Mouse (Mus musculus): ENCODE measurements at regions not wholly inside any gene's neighbourhood (a gene's known extent, or its start where the extent isn't known, plus 50 kb on each side); places are given as distances from the start of the nearest gene placed in this dataset.

DNA sequence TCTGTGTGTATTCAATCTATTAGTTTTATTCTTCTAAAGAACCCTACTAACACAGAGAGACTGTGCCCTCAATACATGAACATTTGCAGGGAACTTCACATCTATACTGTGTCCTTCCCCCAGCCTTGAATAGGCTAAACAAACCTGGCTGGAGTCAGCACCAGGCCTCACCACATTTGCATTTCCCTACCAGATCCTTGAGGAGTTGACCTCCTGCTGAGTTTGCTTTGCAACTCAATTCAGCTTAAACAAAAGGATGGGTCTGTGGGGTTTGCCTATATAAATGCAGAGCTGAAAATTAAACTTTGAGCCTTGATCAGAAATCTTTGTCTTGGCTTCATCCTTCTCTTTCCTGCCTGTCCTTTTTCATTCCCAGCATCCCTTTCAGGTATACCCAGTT is 331.5 kb upstream of the Xylt1 start:
- no peak for TF ChIP-seq CTCF (IDR thresholded peaks at IDR 0.05; ENCODE audit: low read depth)
- no peak for TF ChIP-seq EP300 (IDR thresholded peaks at IDR 0.05; ENCODE audit: low read depth)
